Mouse (Mus musculus) c-Kit-negative CD71-positive TER-119-positive erythroid progenitor cells, embryonic 14.5 days (primary cell): Measurements from ENCODE around the gene Apoa4.
A peak's percentile ranks its signal among the peaks of the same experiment; 100 is the strongest.

Experiments
- DNase-seq: peaks from one replicate; pipeline ENCODE4 v3.0.0-alpha.2; 2013; ENCODE audit warnings: low read depth, low spot score

Gene Apoa4

DNA sequence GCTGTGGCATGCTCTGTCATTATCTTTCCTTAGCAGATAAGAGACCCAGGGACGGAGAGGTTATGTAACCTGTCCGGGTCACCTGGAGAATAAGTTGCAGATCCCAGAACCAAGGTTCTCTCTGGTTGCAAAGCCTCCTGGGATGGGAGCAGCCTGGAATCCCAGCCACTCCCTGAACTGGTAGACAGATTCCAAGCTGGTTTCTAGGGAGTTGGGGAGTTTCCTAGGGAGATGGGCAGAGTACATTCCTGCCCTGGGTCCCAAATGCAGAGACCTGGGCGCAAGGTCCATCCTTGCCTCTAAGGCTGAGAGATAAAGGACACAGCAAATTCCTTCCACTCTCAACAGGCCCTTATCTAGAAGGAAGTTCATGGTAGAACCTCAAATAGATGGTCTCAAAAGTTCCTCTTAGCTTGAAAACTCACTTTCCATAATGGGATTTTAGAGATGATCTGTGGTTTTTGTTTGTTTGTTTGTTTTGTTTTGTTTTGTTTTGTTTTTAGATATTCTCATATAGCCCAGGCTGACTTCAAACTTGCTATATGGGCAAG is 13.4 kb upstream of the Apoa4 start:
- no peak for DNase-seq

DNA sequence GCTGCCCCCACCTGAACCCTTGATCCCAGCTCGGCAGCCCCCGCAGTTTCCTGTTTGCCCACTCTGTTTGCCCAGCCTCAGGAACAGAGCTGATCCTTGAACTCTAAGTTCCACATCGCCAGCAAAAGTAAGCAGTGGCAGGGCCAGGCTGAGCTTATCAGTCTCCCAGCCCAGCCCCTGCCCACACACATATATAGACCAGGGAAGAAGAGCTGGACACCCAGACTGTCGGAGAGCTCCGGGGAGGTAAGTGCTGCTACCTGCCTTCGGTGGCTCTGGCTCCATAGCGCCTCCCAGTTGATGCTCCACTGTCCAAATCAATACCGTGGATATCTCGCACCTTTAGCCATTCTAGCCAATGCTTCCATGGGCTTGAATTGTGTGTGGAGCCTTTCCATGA is 12.0 kb upstream of the Apoa4 start, which contains the start of gene Apoa1:
Gene Apoa1 (plus strand): TSS at position 90 of the 400 bp plus-strand sequence.
- DNase-seq: no peak

DNA sequence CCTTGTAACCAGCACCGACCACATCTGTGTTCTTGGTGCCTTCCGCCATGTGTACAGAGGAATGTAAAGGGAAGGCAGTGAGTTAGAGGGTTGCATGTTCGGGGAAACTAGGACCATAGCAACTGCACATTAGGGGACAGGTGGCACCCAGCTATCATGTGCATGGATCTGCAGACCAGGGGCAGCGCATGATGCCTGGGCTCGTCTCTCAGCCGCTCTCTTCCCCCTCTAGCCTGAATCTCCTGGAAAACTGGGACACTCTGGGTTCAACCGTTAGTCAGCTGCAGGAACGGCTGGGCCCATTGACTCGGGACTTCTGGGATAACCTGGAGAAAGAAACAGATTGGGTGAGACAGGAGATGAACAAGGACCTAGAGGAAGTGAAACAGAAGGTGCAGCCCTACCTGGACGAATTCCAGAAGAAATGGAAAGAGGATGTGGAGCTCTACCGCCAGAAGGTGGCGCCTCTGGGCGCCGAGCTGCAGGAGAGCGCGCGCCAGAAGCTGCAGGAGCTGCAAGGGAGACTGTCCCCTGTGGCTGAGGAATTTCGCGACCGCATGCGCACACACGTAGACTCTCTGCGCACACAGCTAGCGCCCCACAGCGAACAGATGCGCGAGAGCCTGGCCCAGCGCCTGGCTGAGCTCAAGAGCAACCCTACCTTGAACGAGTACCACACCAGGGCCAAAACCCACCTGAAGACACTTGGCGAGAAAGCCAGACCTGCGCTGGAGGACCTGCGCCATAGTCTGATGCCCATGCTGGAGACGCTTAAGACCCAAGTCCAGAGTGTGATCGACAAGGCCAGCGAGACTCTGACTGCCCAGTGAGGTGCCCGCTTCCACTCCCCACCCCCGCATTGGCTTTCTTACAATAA is 10.7 kb upstream of the Apoa4 start:
- no peak for DNase-seq

DNA sequence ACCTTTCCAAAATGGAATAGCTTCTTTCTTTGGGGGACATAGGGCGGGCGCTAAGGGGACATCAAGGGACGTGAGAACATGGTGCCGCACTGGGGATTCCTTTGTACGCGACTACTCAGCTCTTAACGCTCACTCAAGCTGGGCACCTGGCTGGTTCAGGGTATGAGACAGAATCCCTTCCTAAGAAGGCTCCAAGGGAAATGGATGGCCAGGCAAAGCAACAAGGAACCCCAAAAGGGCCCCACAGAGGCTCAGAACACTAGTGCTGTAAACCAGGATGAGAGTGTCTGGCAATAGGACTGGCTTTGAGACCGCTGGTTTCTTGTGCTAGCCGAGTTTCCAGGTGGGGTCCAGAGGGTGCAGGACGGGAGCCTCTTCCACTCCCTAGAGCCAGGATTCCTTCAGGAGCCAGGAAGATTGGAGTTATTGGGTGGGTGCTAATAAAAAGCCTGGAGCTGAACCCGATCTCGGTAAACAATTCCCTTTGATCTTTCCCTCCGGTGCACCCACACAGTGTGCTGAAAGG is 10.0 kb upstream of the Apoa4 start:
- DNase-seq: no peak

DNA sequence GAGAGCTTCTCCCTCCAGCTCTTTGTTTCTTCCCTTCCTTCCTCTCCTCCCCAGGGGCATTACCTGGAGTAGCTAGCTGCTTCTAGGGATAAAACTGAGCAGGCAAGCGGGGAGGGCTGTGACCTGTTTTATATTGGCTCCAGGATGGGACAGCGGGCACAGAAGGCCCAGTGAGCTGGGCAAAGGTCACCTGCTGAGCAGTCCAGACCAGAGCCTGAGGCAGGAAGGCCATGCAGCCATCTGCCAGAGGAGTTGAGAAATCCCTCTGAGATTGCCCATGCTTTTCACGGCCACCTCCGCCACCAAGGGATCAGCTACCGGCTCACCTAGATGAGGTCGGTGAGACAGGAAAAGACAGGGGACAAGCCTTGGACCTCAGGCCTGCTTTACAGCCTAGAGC is 5.3 kb upstream of the Apoa4 start:
- DNase-seq: no peak

DNA sequence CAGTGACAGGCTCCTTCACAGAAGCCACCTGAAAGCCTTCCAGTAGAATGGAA is 5.1 kb upstream of the Apoa4 start, which contains the start of gene Apoc3:
Gene Apoc3 (minus strand): TSS at position 41 of the 53 bp plus-strand sequence.
- no peak for DNase-seq

DNA sequence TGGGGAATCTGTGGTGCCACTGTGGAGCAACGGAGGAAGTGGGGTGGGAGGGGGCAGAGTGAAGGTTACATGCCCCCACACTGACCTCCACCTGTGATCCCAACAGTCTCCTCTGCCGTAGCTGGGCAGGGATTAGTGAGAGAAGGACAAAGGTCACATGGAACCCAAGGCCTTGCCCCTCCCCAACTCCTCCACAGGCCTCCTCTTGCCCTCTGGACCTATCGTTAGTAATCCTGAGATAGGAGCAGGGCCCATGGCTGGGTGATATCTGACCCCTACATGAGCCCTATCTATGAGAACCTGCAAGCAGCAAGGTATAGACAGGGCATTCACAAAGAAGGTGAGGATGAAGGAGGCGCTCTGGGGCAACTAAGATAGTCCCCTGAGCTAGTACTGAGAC is 4.8 kb upstream of the Apoa4 start:
- DNase-seq: no peak

DNA sequence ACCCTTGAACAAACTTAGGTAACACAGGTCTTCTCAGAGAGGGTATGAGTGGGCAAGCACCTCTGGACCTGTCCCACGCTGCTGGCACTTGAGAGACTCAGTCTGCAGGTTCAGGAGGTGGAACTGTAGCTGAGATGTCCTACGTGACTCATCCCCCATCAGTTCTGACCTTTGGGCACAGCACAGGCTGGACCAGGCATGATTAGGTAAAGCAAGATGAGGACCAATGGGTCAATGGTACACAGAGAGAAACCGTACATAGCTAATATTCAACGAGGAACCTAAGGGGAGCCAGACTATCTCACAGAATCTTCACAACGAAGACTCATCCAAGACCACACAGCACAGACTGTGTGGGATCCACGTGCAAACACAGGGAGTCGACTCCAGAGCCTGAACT is 1.6 kb upstream of the Apoa4 start:
- no peak for DNase-seq

DNA sequence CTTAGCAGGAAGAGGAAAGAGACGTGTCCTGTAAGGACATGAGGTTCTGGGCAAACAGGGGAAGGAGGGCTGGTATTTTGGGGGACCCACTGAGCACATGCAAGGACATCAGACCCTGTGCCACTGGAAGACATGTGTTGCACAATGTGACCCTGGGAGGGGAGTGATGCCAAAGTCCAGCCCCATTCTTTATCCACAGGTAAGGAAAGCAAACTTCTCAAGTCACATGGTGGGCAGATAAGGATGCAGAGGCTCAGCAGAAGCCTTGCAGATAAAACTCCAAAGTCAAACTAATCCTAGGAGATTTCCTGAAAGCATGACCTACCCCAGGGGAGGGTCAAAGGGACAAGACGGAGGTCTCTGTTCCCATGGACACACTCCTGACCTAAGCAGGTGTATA is 1.3 kb downstream of the Apoa4 start:
- no peak for DNase-seq

DNA sequence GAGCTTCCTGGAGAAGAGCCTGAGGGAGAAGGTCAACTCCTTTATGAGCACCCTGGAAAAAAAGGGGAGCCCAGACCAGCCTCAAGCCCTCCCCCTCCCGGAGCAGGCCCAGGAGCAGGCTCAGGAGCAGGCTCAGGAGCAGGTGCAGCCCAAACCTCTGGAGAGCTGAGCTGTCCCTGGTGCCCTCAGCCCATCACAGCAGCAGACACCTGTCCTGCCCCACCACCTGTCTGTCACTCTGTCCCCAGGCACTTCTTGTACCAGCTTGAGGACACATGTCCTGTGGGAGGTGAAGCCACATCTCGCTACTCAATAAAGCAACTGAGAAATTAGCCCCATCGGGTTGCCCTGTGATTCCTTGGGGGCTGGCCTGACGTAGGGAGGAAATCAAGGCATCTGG is 2.6 kb downstream of the Apoa4 start:
- no peak for DNase-seq

DNA sequence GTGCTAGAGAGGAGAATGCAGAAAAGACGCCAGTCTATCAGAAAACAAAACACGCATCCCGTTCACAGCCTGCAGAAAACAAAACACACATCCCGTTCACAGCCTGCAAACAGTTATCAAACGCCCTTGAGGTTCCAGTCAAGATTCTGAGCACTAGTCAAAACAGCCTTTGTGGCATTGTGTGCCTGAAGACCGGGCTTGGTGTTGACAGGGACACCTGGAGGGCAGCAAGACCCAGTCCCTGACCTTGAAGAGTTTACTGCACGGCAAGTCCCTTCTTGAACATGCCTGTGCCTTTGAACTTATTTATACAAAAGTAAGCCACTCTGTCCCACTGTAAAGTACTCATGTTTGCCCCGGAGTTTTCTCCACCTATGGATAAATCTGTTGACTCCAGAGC is 3.1 kb downstream of the Apoa4 start:
- DNase-seq: no peak

DNA sequence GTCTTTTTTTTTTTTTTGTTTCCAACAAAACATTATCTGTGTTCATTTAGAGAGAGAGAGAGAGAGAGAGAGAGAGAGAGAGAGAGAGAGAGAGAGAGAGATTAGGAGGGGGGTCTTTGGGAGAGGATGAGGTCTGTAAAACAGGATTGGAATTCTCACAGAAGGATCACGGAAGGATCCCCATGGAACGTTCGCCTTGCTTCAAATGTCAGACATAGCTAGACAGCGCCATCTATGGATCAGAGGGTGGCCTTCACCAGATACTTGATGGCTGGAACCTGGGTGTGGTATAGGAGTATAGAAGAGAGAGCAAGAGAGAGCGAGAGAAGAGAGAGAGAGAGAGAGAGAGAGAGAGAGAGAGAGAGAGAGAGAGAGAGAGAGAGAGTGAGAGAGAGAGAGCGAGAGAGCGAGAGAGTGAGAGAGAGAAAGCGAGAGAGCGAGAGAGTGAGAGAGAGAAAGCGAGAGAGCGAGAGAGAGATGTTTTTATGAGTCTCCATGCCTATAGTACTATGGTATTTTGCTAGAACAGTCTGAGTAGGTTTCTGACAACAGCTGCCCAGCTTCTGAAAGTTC is 6.3 kb downstream of the Apoa4 start:
- peak; percentile 12 for DNase-seq

DNA sequence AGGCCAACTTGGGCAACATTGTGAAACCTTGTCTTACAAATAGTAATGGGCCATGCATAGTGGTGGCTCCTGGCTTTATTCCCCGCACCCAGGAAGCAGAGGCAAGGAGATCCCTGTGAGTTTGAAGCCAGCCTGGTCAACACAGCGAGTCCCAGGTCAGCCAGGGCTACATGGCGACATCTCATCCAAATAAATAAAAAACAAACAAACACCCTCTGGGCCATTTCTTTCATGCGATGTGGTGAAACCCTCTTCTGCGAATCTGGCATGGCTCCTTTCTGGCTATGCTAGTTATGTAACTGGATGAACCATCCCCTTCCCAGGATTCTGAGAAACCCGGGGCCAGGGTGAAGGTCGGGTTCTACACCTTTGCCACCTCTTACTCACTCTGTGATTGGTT is 15.7 kb downstream of the Apoa4 start:
- DNase-seq: no peak

DNA sequence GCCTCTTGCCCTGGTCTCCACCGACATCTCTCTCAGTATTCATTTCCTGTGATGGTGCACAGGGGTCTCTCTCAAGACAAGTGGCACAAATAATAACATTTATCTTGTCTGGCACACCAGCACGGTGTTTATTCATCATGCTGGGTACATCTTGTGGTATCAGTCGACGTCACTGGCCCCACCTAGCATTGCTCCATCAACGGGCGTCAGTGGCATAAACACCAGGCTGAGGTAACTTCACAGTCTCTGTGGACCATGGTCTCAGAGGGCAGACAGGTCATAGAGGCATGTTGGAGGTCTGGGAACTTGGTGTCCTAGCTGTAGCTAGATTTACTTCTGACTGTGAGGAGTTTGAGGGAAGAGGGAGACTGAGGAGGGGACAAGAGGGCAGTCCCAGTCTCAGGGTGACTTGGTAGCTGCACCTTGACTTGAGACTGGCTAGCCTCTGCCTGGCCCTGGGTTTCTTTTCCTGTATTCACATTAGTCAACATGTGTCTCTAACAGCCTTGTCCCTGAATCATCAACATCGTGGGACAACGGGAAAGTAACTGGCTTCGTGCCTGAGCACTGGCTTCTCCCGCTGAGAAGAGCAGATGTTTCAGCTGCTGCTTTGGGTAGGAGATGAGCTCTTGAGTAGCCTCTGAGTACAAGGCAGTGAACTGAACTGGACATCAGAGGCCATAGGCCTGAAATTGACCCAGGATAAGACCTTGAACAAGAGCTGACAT is 16.3 kb downstream of the Apoa4 start:
- no peak for DNase-seq

DNA sequence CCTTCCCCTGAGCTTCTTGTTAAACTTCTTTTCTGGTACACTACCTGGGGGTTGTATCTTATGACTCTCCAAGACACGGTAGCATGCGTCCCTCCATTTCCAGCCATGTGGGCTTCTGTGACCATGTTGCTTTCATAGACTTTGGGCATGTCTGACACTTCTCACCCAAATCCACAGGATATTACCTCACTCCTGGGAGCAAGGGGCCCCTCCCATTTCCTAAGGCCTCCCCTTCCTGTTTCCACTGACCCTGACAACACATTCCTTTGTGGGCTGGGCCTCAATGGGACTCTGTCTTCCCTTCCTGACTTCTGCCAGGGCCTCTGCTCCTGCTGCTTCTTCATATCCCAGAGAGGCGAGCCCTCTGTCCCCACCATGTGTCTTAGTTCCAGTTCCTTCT is 17.1 kb downstream of the Apoa4 start:
- no peak for DNase-seq

DNA sequence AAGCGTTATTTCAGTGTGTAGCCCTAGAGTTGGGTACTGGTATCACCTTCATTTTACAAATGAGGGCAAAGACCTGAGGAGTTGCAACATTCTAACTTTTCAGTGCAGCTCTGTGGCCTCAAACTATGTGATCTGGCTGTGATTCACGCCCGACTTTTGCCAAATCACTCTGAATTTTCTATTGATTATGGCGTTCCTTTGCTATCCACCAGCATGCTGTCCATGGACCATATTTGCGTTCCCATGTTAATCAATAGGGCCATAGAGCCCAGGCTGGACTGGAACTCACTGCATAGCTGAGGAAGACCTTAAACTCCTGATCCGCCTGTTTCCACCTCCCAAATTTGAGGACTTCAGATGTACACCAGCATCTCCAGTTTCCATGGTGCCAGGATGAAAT is 18.6 kb downstream of the Apoa4 start:
- DNase-seq: no peak

DNA sequence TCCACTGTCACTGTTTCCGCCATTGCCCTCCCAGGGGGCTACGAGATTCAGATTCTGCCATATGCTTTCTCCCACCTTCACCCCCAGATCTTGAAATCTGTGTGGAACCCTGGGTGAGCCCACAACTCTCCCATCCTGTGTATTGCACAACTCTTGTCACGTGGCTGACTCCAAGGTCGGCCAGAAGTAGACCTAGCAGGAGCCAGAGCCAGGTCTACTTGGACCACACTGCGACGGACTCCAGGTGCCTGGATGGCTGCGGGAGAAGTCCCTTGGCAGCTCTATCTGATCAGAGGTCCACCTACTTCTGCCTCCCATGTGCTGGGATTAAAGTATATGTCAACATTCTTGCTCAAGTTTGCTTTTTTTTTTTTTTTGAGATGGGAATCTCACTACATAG is 20.6 kb downstream of the Apoa4 start:
- no peak for DNase-seq

DNA sequence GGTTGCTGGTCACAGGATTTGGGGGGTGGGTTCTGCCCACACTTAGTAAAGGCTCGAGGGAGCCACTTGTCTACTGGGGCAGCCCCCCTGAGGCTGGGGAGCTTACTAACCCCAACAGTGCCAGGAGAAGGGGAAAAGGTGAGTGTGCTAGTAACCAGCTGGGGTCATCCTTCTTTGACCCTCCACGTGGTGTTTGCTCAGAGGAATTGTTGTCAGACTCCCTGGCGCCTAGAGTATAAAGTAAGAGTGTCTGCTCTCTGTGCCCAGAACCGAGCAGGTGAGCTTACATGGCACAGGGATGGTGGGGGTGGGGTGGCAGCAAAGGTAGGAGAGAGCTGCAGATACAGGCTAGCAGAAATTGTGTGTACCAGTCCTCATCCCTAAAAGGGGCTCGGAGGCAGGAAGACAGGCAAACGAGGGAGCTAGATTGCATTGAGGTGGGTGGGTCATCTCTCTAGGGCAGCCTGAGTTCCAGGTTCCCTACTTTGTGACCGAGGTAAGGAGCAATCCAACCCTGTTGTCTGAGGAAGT is 27.9 kb downstream of the Apoa4 start, which contains the start of gene Apoa5:
Gene Apoa5 (plus strand): TSS at position 291 of the 531 bp plus-strand sequence.
- no peak for DNase-seq

DNA sequence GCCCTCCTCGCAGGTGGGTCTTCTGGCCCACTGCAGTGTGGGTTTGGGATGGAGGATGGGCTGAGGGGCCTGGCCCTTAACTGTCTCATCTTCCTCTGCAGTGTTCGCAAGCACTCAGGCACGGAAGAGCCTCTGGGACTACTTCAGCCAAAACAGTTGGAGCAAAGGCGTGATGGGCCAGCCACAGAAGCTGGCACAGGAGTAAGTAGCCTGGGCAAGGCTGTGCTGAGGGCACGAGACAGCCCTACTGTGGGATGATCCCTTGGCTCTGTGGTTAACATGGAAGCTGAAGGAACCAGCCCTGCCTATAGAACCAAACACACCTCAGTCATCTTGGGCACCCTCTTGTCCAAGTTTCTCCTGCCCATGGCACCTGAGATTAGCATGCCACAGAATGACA is 28.6 kb downstream of the Apoa4 start:
- no peak for DNase-seq

DNA sequence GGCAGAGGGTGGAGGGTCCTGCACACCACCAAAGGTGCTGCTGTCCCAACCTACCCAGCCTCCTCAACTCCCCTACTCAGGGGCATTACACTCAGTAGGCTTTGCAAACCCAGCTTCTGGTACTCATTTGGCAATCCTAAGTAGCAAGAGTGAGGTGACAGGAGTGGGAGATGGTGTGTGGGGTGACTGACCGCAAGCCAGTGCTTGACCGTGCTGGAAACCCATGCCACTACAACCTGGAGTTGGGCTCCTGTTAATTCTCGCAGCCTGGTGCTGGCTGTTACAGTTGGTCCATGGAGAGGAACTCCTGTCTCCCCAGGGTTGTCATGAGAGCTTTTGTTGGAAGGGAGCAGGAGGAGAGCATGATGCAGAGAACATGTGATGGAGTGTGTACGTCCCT is 30.3 kb downstream of the Apoa4 start:
- no peak for DNase-seq

DNA sequence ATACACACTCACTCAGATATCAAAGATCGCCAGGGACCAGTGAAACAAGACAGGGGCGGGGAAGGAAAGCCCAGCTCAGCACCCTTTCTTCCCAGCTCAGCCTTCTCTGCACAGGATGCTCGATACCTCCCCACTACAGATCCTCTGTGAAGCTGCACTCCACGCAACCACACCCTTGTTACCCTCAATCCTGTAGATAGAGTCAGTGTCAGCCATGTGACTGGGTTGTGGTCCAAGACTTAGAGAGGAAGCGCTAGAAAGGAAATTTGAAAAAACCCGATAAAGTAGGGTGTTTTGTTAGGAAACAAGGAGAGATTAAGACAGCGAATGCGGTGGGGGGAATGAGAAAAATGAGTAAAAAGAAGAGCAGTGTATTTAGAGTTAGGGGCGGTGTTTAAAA is 31.6 kb downstream of the Apoa4 start:
- DNase-seq: no peak

DNA sequence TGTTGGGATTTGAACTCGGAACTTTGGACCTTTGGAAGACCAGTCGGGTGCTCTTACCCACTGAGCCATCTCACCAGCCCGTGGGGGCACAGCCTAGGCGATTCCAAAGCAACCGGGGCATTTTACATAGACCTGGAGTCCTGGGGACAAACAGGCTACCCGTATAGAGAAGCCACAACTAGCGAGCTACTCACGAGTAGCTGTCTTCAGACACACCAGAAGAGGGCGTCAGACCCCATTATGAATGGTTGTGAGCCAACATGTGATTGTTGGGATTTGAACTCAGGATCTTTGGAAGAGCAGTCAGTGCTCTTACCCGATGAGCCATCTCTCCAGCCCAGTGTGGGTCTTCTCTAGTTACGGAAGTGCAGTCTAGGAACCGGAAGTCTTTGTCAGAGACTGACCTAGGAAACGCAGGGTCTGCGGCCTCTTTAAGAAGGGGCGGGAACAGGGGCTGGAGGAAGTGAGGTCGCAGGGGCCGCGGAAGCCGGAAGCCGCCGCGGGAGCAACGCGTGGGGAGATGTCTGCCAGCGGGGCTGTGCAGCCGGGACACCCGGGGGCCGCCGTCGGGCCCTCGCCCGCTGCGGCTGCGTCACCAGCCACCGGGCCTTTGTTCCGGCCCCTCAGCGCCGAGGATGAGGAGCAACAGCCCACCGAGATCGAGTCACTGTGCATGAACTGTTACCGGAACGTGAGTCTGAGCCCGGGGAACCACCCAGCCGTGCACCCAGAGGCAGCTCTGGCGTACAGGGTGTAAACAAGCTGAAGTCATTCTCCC is 32.4 kb downstream of the Apoa4 start, which contains the start of gene Zpr1:
Gene Zpr1 (plus strand): TSS at position 388 of the 778 bp plus-strand sequence.
- DNase-seq: peak; percentile 64
